Mouse (Mus musculus): ENCODE measurements at regions not wholly inside any gene's neighbourhood (a gene's known extent, or its start where the extent isn't known, plus 50 kb on each side); places are given as distances from the start of the nearest gene placed in this dataset. TPM values are rescaled to one million over a fixed set of nuclear protein-coding genes. Genes with fewer than 3 reads are reported as not detected.

GRCm38 (mm10) chr13:119363379-119363778, 65.0 kb upstream of the Paip1 start:
- Histone ChIP-seq H3K9me3 (ENCODE audit: control insufficient read depth, low read length) (no peaks in the 10 kb centered on the region), H3K4me1 (ENCODE audit: control insufficient read depth, insufficient read depth, low read length) (no peaks in the 10 kb centered on the region), H3K4me2 (ENCODE audit: low read depth, low read length) (no peak overlapping the region), H3K9ac (ENCODE audit: low read depth, low read length) (no peak overlapping the region), H3K27ac (ENCODE audit: low read length) (no peak overlapping the region), H3K27me3 (replicated peaks; ENCODE audit: control insufficient read depth, insufficient read depth, low read length) (no peaks in the 10 kb centered on the region), H3K4me3 (ENCODE audit: low read length) (no peak overlapping the region), H3K36me3 (ENCODE audit: control insufficient read depth, insufficient read depth, low read length) (0 out of 2 replicates have a peak, but pooled peaks cover 2% of the 10 kb centered on the region)
- 51% methylated on average over 3 of the region's 3 CpGs for WGBS
- ATAC-seq: no peak

- Histone ChIP-seq H3K4me2 (ENCODE audit: low read depth, low read length) (no peak overlapping the region), H3K36me3 (ENCODE audit: control insufficient read depth, insufficient read depth, low read length) (0 out of 2 replicates have a peak, but pooled peaks cover 3% of the 10 kb centered on the region), H3K4me3 (ENCODE audit: low read length) (no peak overlapping the region), H3K27ac (ENCODE audit: low read length) (no peak overlapping the region), H3K4me1 (ENCODE audit: control insufficient read depth, insufficient read depth, low read length) (no peaks in the 10 kb centered on the region), H3K9ac (ENCODE audit: low read depth, low read length) (no peak overlapping the region), H3K9me3 (ENCODE audit: control insufficient read depth, low read length) (no peaks in the 10 kb centered on the region), H3K27me3 (replicated peaks; ENCODE audit: control insufficient read depth, insufficient read depth, low read length) (no peaks in the 10 kb centered on the region)
- ATAC-seq: no peak
- WGBS: 86% methylated on average over 5 of the region's 5 CpGs
Observed at GRCm38 (mm10) chr13:119364160-119364559, 64.2 kb upstream of the Paip1 start.

DNA sequence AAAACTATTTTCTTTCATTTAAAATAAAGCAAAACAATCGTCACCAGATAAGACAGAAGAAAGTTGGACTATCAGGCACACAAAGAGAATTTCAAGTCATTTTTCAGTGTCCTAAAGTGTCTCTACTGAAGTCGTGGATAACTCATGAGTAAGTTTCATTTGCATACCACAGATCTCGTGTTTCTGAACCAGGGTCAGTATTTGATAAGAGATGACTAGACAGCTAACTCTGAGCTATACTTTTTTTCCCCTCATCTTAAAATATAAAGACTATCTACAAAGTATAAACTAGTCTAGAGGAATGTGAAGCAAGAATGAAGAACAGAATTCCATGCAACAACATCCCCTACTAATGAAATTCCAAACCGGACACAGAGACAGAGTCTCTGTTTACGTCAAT, 60.9 kb upstream of the Paip1 start:
- no peaks in the 10 kb centered on the region for H3K27me3 ChIP-seq (replicated peaks; ENCODE audit: control insufficient read depth, insufficient read depth, low read length)
- H3K9me3 ChIP-seq (ENCODE audit: control insufficient read depth, low read length): no peaks in the 10 kb centered on the region
- no peak for ATAC-seq
- WGBS: 79% methylated on average over 5 of the region's 5 CpGs
- H3K36me3 ChIP-seq (ENCODE audit: control insufficient read depth, insufficient read depth, low read length): peaks cover 6% of the 10 kb centered on the region
- H3K4me1 ChIP-seq (ENCODE audit: control insufficient read depth, insufficient read depth, low read length): no peaks in the 10 kb centered on the region
- H3K9ac ChIP-seq (ENCODE audit: low read depth, low read length): no peak overlapping the region
- no peak overlapping the region for H3K27ac ChIP-seq (ENCODE audit: low read length)
- no peak overlapping the region for H3K4me2 ChIP-seq (ENCODE audit: low read depth, low read length)
- H3K4me3 ChIP-seq (ENCODE audit: low read length): no peak overlapping the region

DNA sequence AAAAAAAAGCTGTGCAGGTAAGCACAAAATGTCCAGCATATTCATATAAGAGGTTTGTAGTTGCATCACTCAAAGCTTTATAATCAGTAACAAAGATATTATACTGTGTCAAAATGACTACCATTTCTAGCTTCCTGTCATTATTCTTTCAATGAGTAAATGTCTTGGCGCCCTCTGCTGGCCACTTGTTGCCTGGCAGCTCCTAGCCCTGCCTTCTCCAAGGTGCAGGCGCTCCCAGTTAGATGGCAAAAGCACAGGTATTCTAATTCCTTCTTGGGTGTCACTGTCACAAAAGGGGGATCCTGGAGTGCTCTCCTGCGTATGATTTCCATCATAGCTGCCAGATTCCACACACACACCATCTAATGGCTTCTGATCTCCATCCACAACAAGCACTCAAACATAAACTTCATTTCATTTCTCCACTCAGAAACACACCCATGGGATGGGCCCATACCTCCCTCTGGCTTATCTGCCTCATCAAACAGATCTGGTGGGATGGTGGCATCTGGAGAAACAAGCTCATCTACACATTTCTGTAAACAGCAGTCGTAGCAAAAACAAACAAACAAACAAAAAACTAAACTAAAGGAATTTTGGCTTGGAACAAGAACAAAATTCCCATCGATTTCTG, 49.9 kb upstream of the Paip1 start:
- Histone ChIP-seq H3K9me3 (ENCODE audit: control insufficient read depth, low read length) (no peaks in the 10 kb centered on the region), H3K27ac (ENCODE audit: low read length) (no peak overlapping the region), H3K4me1 (ENCODE audit: control insufficient read depth, insufficient read depth, low read length) (no peaks in the 10 kb centered on the region), H3K4me3 (ENCODE audit: low read length) (no peak overlapping the region), H3K36me3 (ENCODE audit: control insufficient read depth, insufficient read depth, low read length) (no peaks in the 10 kb centered on the region), H3K27me3 (replicated peaks; ENCODE audit: control insufficient read depth, insufficient read depth, low read length) (no peaks in the 10 kb centered on the region), H3K4me2 (ENCODE audit: low read depth, low read length) (no peak overlapping the region), H3K9ac (ENCODE audit: low read depth, low read length) (no peak overlapping the region)
- ATAC-seq: peak; percentile 60; the same call in 1 of the 2 replicates
- WGBS: 49% methylated on average over 5 of the region's 5 CpGs

Small RNA genes in the stretch of these regions (microRNA-seq; reads per million reads assigned to microRNA genes)
- not detected for gene Gm44488

Data from intestine, embryonic 16.5 days (tissue).